Mouse (Mus musculus) spleen, adult 2 months (tissue): ENCODE data around the gene Dbndd2. TPM values are rescaled to one million over a fixed set of nuclear protein-coding genes. Genes with fewer than 3 reads are reported as not detected.

Experiments
- DNase-seq, 2 experiments: peaks; one replicate each; pipeline versions ENCODE4 v3.0.0 to v3.0.0-alpha.2; 2012 to 2021; ENCODE audit warnings: low spot score in 2 of 2, low read depth in 1 of 2
- H3K27ac ChIP-seq: fragments of 200-500 bp; 2 replicates; pipeline ENCODE4 v1.5.1; 2012; ENCODE audit warnings: low read length, inconsistent platforms; ENCODE audit not compliant: insufficient read depth
- H3K27me3 ChIP-seq: fragments of 200-500 bp; 2 replicates; pipeline ENCODE4 v1.6.1; 2012; ENCODE audit warnings: mild to moderate bottlenecking, moderate library complexity, low read length, inconsistent platforms; ENCODE audit not compliant: control insufficient read depth, insufficient read depth
- H3K36me3 ChIP-seq: fragments of 200-500 bp; 2 replicates; pipeline ENCODE4 v1.6.1; 2012; ENCODE audit warnings: mild to moderate bottlenecking, low read length, inconsistent platforms; ENCODE audit not compliant: control insufficient read depth, insufficient read depth
- H3K4me1 ChIP-seq: fragments of 200-500 bp; 2 replicates; pipeline ENCODE4 v1.6.1; 2011; ENCODE audit warnings: inconsistent platforms; ENCODE audit not compliant: control insufficient read depth, insufficient read depth, insufficient read length
- H3K4me3 ChIP-seq: fragments of 200-500 bp; 2 replicates; pipeline ENCODE4 v1.5.1; 2011; ENCODE audit warnings: mild to moderate bottlenecking, inconsistent platforms; ENCODE audit not compliant: insufficient read depth, insufficient read length; ENCODE audit errors: extremely low read depth
- CTCF ChIP-seq: fragments of 200-500 bp; IDR thresholded peaks from 2 replicates; pipeline ENCODE4 v1.5.1; 2011; ENCODE audit warnings: mild to moderate bottlenecking, inconsistent platforms; ENCODE audit not compliant: insufficient read depth, insufficient read length, insufficient replicate concordance; ENCODE audit errors: extremely low read depth
- POLR2A ChIP-seq: fragments of 200-500 bp; IDR thresholded peaks from 2 replicates; pipeline ENCODE4 v1.6.1; 2011; ENCODE audit warnings: low read depth, low read length, inconsistent platforms
- WGBS: fragments of 180-500 bp; shearing (Covaris S2); methylation state at CpG from one replicate; pipeline ENCODE4 v1.1.7; 2018; 5-methylcytosine and 5-hydroxymethylcytosine counted together
- polyA plus RNA-seq: library from polyadenylated mRNA; depleted of rRNA; stranded (reverse); fragments of >200 nt; gene quantifications from 2 replicates; pipeline ENCODE4 v1.2.3, GENCODE M21; 2012

Gene Dbndd2
- polyA plus RNA-seq, 1 experiment, result 15.6 TPM

DNA sequence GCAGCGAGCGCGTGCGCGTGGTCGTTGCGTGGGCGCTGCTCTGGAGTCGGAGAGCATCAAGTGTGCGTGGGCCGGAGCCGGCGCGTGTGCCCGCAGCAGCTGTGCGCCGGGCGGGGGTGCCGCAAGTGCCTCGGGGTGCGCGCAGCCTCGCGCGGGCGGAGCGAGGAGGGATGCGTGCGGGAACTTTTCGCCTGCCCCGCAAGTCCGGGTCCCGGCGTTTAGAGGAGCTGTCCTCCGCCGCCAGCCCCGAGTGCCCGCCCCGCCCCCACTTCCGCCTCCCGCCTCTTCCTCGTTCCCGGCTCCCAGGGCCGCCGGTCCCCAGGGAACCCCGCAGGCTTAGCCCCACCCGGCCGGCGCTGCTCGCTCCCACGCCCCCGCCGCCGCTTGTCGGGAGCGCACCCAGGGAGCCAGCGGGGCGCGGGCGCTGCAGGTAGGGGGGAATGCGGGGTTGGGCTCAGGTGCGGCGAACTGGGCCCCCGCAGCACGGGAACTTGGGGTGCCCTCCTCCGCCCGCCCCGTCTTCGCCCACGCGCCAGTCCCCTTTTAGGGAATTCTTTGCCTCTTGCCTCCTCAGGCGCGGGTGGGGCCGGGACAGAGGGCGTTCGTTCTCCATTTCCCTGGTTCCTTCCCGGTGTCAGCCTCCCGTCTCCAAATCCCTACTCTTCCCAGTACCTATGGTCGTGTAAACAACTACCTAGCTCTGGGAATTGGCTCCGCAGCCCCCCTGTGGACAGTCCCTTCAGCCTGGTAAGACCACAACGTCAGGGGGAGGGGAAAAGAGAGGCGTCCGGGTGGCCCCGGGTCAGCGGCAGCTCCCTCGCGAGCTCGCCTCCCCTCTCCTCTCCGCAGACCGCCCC lies 580 bp downstream of the Dbndd2 start:
- WGBS, result 2% methylated on average over 88 of the region's 90 CpGs
- Histone ChIP-seq H3K36me3 (no peaks in the 10 kb centered on the region; the same call in 1 of the 2 replicates), H3K4me3 (peak overlapping the region; percentile 52), H3K4me1 (peaks cover 11% of the 10 kb centered on the region), H3K27me3 (peaks cover 13% of the 10 kb centered on the region), H3K27ac (0 out of 2 replicates have a peak overlapping the region, but pooled peaks have one; percentile 8)
- TF ChIP-seq POLR2A, result no peak
- TF ChIP-seq CTCF, result no peak
- DNase-seq, result peak in 1 of 2 experiments; percentile 18

- Histone ChIP-seq H3K27ac (no peak overlapping the region), H3K4me3 (peak overlapping the region; percentile 52; the same call in 1 of the 2 replicates), H3K4me1 (peaks cover 11% of the 10 kb centered on the region), H3K27me3 (peaks cover 13% of the 10 kb centered on the region), H3K36me3 (no peaks in the 10 kb centered on the region; the same call in 1 of the 2 replicates)
- 22% methylated on average over 11 of the region's 11 CpGs for WGBS
- TF ChIP-seq POLR2A (no peak), CTCF (no peak)
- DNase-seq, result no peak
Observed at GRCm38 (mm10) chr2:164487115-164487527, 1.2 kb downstream of the Dbndd2 start.

GRCm38 (mm10) chr2:164487812-164488211 lies 1.9 kb downstream of the Dbndd2 start:
- TF ChIP-seq POLR2A (no peak), CTCF (no peak)
- no peak for DNase-seq
- Histone ChIP-seq H3K36me3 (no peaks in the 10 kb centered on the region; the same call in 1 of the 2 replicates), H3K27ac (no peak overlapping the region), H3K4me1 (peaks cover 11% of the 10 kb centered on the region), H3K27me3 (peaks cover 13% of the 10 kb centered on the region), H3K4me3 (no peak overlapping the region)
- WGBS, result 84% methylated on average over 9 of the region's 9 CpGs

DNA sequence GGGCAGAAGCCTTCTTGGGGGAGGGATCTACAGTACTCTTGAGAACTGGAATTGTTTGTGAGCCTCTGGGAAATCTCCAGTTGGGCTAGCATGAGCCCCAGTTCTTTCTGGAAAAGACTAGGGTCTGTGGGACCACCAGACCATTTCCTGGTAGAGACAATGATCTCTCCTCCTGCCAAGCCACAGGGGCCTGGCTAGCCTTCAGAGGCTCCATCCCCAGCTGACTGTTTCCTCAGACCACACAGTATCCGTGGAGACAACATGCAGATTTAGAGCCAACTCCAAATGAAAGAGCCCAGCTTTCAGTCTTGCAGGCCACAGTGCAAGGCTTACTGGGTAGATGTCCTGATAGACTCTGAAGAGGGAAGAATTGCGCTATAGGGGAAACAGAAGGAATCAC lies 8.2 kb downstream of the Dbndd2 start:
- H3K4me1 ChIP-seq, result no peaks in the 10 kb centered on the region
- no peak for DNase-seq
- TF ChIP-seq POLR2A (no peak), CTCF (no peak)
- no peak overlapping the region for H3K27ac ChIP-seq
- H3K4me3 ChIP-seq, result no peak overlapping the region
- no peaks in the 10 kb centered on the region; the same call in none of the 2 replicates for H3K36me3 ChIP-seq
- no peaks in the 10 kb centered on the region for H3K27me3 ChIP-seq
- 80% methylated on average over 2 of the region's 2 CpGs for WGBS

DNA sequence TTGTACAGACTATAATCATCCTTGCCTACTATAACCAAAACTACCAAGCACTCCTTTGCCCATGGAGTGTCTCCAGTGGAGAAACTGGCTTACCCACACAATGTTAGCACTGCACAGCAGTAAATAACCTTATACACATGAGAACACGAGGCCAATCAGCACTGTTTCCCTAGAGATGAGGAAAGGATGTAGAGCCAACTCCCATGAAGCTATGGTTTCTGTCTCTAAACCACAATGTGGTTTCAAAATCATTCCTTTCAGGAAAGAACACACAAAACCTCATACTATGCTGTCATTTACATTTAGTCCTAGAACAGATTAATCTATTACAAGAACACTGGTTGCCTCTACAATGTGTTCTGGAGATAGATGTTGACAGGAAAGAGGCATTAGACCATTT lies 10.4 kb downstream of the Dbndd2 start:
- no peak for DNase-seq
- 5% methylated on average over 1 of the region's 1 CpGs for WGBS

GRCm38 (mm10) chr2:164496847-164497690 lies 11.2 kb downstream of the Dbndd2 start, which contains the start of gene Pigt:
Gene Pigt (plus strand): TSS chr2:164497520.
- H3K4me1 ChIP-seq, result no peaks in the 10 kb centered on the region

More for the DNA sequence above, 10.4 kb downstream of the Dbndd2 start:
- TF ChIP-seq CTCF (no peak), POLR2A (no peak)
- Histone ChIP-seq H3K4me1 (no peaks in the 10 kb centered on the region), H3K27ac (no peak overlapping the region), H3K27me3 (no peaks in the 10 kb centered on the region), H3K4me3 (no peak overlapping the region), H3K36me3 (peaks cover 12% of the 10 kb centered on the region)

More at GRCm38 (mm10) chr2:164496847-164497690, 11.2 kb downstream of the Dbndd2 start, which contains the start of gene Pigt:
- Histone ChIP-seq H3K27me3 (no peaks in the 10 kb centered on the region), H3K27ac (peak within 1 kb of the TSS; percentile 78), H3K4me3 (peak within 1 kb of the TSS; percentile 94), H3K36me3 (peaks cover 18% of the 10 kb centered on the region)
- DNase-seq, result peak; percentile 59 to 86
- TF ChIP-seq CTCF (no peak), POLR2A (peak; percentile 88)
- WGBS, result 5% methylated on average over 43 of the region's 43 CpGs
